Mouse (Mus musculus): Measurements from ENCODE around the gene Lamp1. TPM values are rescaled to one million over a fixed set of nuclear protein-coding genes. Genes with fewer than 3 reads are reported as not detected.
"Not testable (repeated sequence)": the region's sequence is repeated elsewhere in the genome, so short reads cannot be mapped to it uniquely, and the experiment has no call there.

Lamp1 gene
- polyA plus RNA-seq (2016; fragmentation: Nextera tagmentation; extraction: Ambion mirVana), result 276 and 280 TPM in 2 replicates

GRCm38 (mm10) chr8:13158718-13159376 lies at the start of gene Lamp1:
TSS of gene Lamp1 (plus strand) at chr8:13159161.
- no peaks in the 10 kb centered on the region for H3K27me3 ChIP-seq
- ATAC-seq (ENCODE audit: low FRiP score), result peak; percentile 97
- H3K4me2 ChIP-seq (replicated peaks), result peak within 1 kb of the TSS; percentile 94
- 1% methylated on average over 36 of the region's 50 CpGs for WGBS
- peak within 1 kb of the TSS; percentile 75 for H3K27ac ChIP-seq
- H3K36me3 ChIP-seq, result no peaks in the 10 kb centered on the region
- no peaks in the 10 kb centered on the region for H3K9me3 ChIP-seq (replicated peaks)
- H3K4me1 ChIP-seq, result peaks cover 23% of the 10 kb centered on the region
- H3K9ac ChIP-seq, result peak within 1 kb of the TSS; percentile 99
- peak within 1 kb of the TSS; percentile 100 for H3K4me3 ChIP-seq

GRCm38 (mm10) chr8:13109416-13109960 lies 49.5 kb upstream of the Lamp1 start:
- ATAC-seq (ENCODE audit: low FRiP score), result no peak
- no peak overlapping the region for H3K4me2 ChIP-seq (replicated peaks)
- WGBS, result 84% methylated on average over 1 of the region's 1 CpGs

DNA sequence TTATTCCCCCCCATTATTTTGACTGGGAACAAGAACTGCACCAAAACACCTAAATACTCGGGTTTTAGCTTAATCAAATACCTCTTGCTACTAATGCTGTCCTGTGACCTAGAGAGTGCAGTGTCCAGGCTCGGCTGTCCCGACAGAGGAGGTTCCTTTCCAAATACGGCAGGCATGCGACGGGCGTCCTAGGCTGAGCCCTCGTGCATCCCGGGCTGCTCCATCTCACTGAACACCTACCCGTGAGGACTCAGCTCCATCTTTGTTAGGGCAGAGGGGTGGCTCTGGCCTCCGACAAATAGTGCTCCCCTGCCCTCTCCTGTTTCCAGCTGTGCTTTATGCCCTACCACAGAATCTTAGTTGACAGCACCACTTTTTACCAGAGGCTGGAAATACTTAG lies 47.0 kb upstream of the Lamp1 start:
- no peak overlapping the region for H3K4me2 ChIP-seq (replicated peaks)
- H3K27ac ChIP-seq, result no peak overlapping the region
- WGBS, result 87% methylated on average over 11 of the region's 11 CpGs
- ATAC-seq (ENCODE audit: low FRiP score), result no peak
- no peaks in the 10 kb centered on the region for H3K27me3 ChIP-seq
- H3K4me1 ChIP-seq, result peaks cover 9% of the 10 kb centered on the region
- H3K9ac ChIP-seq, result no peak overlapping the region
- 0 out of 2 replicates have a peak, but pooled peaks cover 11% of the 10 kb centered on the region for H3K36me3 ChIP-seq
- H3K4me3 ChIP-seq, result no peak overlapping the region
- no peaks in the 10 kb centered on the region for H3K9me3 ChIP-seq (replicated peaks)

More at GRCm38 (mm10) chr8:13109416-13109960, 49.5 kb upstream of the Lamp1 start:
- H3K27ac ChIP-seq, result no peak overlapping the region
- H3K9me3 ChIP-seq (replicated peaks), result no peaks in the 10 kb centered on the region
- H3K4me3 ChIP-seq, result no peak overlapping the region
- 0 out of 2 replicates have a peak, but pooled peaks cover 7% of the 10 kb centered on the region for H3K36me3 ChIP-seq
- peaks cover 19% of the 10 kb centered on the region for H3K4me1 ChIP-seq
- H3K9ac ChIP-seq, result no peak overlapping the region
- no peaks in the 10 kb centered on the region for H3K27me3 ChIP-seq

DNA sequence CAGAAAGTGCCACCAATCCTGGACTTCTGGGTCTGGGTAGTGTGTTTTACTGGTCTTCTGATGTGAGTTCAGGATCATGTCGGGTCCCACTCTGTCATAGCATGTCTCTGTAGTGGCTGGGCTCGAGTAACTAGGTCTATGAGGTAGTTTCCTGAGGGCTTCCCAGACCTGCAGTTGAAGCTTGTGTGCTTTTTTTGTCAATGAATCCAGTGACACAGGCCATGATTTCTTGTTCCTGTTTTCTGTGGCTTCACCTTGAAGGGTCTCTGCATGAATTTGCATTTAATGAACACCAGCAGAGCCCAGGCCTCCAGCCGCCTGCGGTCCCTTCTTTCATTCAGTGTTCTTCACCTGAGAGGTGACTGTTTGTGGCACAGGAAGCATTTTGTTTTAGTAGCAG lies 45.7 kb upstream of the Lamp1 start:
- Histone ChIP-seq H3K36me3 (peaks cover 20% of the 10 kb centered on the region; the same call in 1 of the 2 replicates), H3K4me1 (peaks cover 4% of the 10 kb centered on the region; the same call in 1 of the 2 replicates), H3K9me3 (replicated peaks) (no peaks in the 10 kb centered on the region), H3K27ac (no peak overlapping the region), H3K9ac (no peak overlapping the region), H3K4me2 (replicated peaks) (no peak overlapping the region), H3K4me3 (no peak overlapping the region), H3K27me3 (no peaks in the 10 kb centered on the region)
- no peak for ATAC-seq (ENCODE audit: low FRiP score)
- 92% methylated on average over 4 of the region's 4 CpGs for WGBS

- WGBS, result 80% methylated on average over 2 of the region's 2 CpGs
- Histone ChIP-seq H3K4me1 (no peaks in the 10 kb centered on the region), H3K36me3 (peaks cover 38% of the 10 kb centered on the region), H3K4me3 (no peak overlapping the region), H3K9me3 (replicated peaks) (no peaks in the 10 kb centered on the region), H3K27ac (no peak overlapping the region), H3K9ac (no peak overlapping the region), H3K27me3 (no peaks in the 10 kb centered on the region), H3K4me2 (replicated peaks) (no peak overlapping the region)
- ATAC-seq (ENCODE audit: low FRiP score), result no peak
These were observed 41.9 kb upstream of the Lamp1 start for GRCm38 (mm10) chr8:13117096-13117495.

DNA sequence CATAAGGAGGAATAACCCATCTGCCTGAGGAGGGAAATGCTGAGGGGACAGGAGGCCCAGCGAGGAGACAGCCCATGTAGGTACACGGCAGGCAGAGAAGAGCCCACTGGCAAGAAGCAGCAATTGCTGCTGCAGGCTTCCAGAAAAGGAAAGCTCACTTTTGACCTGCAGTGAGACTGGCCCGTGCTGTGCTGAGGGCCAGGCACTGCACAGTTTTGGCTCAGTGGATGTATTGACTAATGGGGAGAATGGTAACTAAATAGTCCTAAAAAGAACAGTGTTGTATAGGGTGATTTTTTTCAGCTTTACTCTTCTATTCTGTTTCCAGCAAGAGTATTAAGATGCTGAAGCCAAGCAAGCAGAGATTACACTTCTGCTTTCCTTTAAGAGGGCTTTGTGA lies 40.4 kb upstream of the Lamp1 start:
- no peak for ATAC-seq (ENCODE audit: low FRiP score)
- peaks cover 49% of the 10 kb centered on the region for H3K36me3 ChIP-seq
- 86% methylated on average over 3 of the region's 3 CpGs for WGBS

DNA sequence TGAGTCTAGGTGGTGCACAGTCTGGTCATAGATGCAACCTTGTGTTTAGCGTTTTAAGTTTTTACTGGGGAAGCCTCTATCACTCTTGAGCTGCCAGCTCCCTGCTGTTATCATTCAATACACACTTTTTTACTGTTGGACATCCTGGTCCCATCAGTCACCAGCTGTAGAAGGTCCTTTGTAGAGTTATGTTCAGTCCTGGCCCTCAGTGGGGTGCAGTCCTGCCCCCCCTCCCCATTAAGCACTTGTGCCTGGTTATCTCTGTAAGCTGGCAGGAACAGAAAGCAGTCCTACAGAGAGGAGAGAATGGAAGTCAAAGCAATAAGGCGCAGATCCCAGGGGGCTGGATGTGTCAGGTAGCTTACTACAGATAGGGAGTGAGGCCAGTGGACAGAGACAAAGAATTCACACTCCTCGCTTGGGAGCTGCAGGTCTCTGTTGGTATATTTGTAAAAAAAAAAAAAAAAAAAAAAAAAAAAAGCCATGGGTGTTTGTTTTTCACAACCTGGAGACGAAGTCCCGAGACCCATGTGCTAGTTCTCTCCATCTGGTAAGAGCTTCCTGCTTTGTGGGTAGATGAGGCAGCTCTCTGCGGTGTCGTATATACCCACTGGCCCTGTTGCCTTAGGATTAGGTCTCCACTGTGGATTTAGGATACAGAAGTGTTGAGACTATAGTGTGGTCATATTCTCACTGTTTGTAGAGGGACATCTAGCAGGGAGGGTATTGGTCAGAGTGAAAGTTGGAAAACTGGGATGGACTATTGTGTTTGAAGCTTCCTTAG lies 37.9 kb upstream of the Lamp1 start:
- WGBS, result 81% methylated on average over 7 of the region's 7 CpGs
- H3K9ac ChIP-seq, result no peak overlapping the region

More for the DNA sequence above, 40.4 kb upstream of the Lamp1 start:
- Histone ChIP-seq H3K27me3 (no peaks in the 10 kb centered on the region), H3K4me2 (replicated peaks) (no peak overlapping the region), H3K9me3 (replicated peaks) (no peaks in the 10 kb centered on the region), H3K27ac (no peak overlapping the region), H3K9ac (no peak overlapping the region), H3K4me3 (no peak overlapping the region), H3K4me1 (no peaks in the 10 kb centered on the region)

DNA sequence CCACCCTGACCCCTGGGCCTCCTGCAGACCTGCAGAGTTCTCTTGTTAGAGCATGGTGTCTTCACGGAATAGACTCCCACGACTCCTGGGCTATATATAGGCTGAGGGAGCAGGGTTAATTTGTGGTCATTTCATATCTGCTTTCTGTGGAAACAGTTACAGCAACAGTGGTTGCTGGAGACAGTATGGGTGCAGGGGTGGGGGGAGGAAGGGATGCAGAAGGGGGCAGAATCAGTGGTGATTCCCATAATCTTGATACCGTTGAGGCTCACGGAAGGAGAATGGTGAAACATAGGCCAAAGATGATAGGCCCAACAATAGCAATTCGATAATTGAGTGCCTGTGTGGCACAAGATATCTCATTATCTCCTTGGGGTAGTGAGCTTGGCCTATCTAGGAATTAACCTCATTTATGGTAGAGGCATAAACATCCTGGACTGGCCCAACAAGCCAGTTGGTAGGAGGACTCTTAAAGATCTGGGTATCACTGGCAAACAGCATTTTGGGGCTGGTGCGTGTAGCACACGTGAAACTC lies 36.0 kb upstream of the Lamp1 start:
- Histone ChIP-seq H3K9ac (no peak overlapping the region), H3K4me2 (replicated peaks) (no peak overlapping the region), H3K36me3 (peaks cover 69% of the 10 kb centered on the region), H3K4me1 (no peaks in the 10 kb centered on the region), H3K4me3 (no peak overlapping the region), H3K27me3 (no peaks in the 10 kb centered on the region), H3K9me3 (replicated peaks) (no peaks in the 10 kb centered on the region), H3K27ac (no peak overlapping the region)
- no peak for ATAC-seq (ENCODE audit: low FRiP score)
- 94% methylated on average over 7 of the region's 7 CpGs for WGBS

More for the DNA sequence above, 37.9 kb upstream of the Lamp1 start:
- Histone ChIP-seq H3K27ac (no peak overlapping the region), H3K4me2 (replicated peaks) (no peak overlapping the region), H3K4me1 (no peaks in the 10 kb centered on the region), H3K36me3 (peaks cover 57% of the 10 kb centered on the region), H3K27me3 (no peaks in the 10 kb centered on the region), H3K4me3 (no peak overlapping the region), H3K9me3 (replicated peaks) (no peaks in the 10 kb centered on the region)
- ATAC-seq (ENCODE audit: low FRiP score), result no peak

GRCm38 (mm10) chr8:13124897-13125296 lies 34.1 kb upstream of the Lamp1 start:
- Histone ChIP-seq H3K36me3 (peaks cover 72% of the 10 kb centered on the region), H3K9ac (no peak overlapping the region), H3K27ac (no peak overlapping the region), H3K9me3 (replicated peaks) (no peaks in the 10 kb centered on the region), H3K27me3 (no peaks in the 10 kb centered on the region), H3K4me2 (replicated peaks) (no peak overlapping the region), H3K4me3 (no peak overlapping the region), H3K4me1 (no peaks in the 10 kb centered on the region)
- 93% methylated on average over 8 of the region's 8 CpGs for WGBS
- ATAC-seq (ENCODE audit: low FRiP score), result no peak

GRCm38 (mm10) chr8:13132220-13132619 lies 26.7 kb upstream of the Lamp1 start:
- H3K4me1 ChIP-seq; H3K27ac ChIP-seq; H3K9ac ChIP-seq; H3K4me3 ChIP-seq; ATAC-seq (ENCODE audit: low FRiP score); H3K4me2 ChIP-seq (replicated peaks); H3K27me3 ChIP-seq; H3K9me3 ChIP-seq (replicated peaks): not testable (repeated sequence)
- 73% methylated on average over 9 of the region's 9 CpGs for WGBS
- peaks cover 86% of the 10 kb centered on the region for H3K36me3 ChIP-seq

GRCm38 (mm10) chr8:13139641-13140182 lies 19.2 kb upstream of the Lamp1 start:
- WGBS, result 94% methylated on average over 6 of the region's 6 CpGs
- no peak overlapping the region for H3K27ac ChIP-seq
- no peaks in the 10 kb centered on the region for H3K27me3 ChIP-seq
- no peaks in the 10 kb centered on the region for H3K9me3 ChIP-seq (replicated peaks)
- no peak for ATAC-seq (ENCODE audit: low FRiP score)
- no peak overlapping the region for H3K9ac ChIP-seq
- no peak overlapping the region for H3K4me2 ChIP-seq (replicated peaks)
- no peaks in the 10 kb centered on the region for H3K4me1 ChIP-seq
- H3K36me3 ChIP-seq, result peaks cover 98% of the 10 kb centered on the region
- H3K4me3 ChIP-seq, result no peak overlapping the region

GRCm38 (mm10) chr8:13141681-13142080 lies 17.3 kb upstream of the Lamp1 start:
- H3K4me1 ChIP-seq, result no peaks in the 10 kb centered on the region
- H3K9ac ChIP-seq, result no peak overlapping the region
- no peak overlapping the region for H3K4me2 ChIP-seq (replicated peaks)
- peaks cover 98% of the 10 kb centered on the region for H3K36me3 ChIP-seq
- H3K27me3 ChIP-seq, result no peaks in the 10 kb centered on the region
- 89% methylated on average over 5 of the region's 5 CpGs for WGBS
- H3K27ac ChIP-seq, result no peak overlapping the region
- no peak overlapping the region for H3K4me3 ChIP-seq
- H3K9me3 ChIP-seq (replicated peaks), result no peaks in the 10 kb centered on the region
- no peak for ATAC-seq (ENCODE audit: low FRiP score)
